Mouse (Mus musculus) heart, embryonic 10.5 days (tissue): ENCODE data around the gene Sigirr. TPM values are rescaled to one million over a fixed set of nuclear protein-coding genes. Genes with fewer than 3 reads are reported as not detected.

Source experiments
- DNase-seq: peaks from one replicate; pipeline ENCODE4 v3.0.0-alpha.2; 2017; ENCODE audit warnings: low spot score
- H3K27ac ChIP-seq: fragments of 300-500 bp; sonication (generic); 2 replicates; pipeline ENCODE4 v1.5.1; 2016; ENCODE audit warnings: mild to moderate bottlenecking
- H3K27me3 ChIP-seq: fragments of 300-500 bp; sonication (generic); 2 replicates; pipeline ENCODE4 v1.6.1; 2016; ENCODE audit warnings: mild to moderate bottlenecking; ENCODE audit not compliant: poor library complexity, insufficient read depth, severe bottlenecking
- H3K36me3 ChIP-seq: fragments of 300-500 bp; sonication (generic); 2 replicates; pipeline ENCODE4 v1.6.1; 2016; ENCODE audit warnings: mild to moderate bottlenecking, moderate library complexity
- H3K4me1 ChIP-seq: fragments of 300-500 bp; sonication (generic); 2 replicates; pipeline ENCODE4 v1.6.1; 2016; ENCODE audit warnings: mild to moderate bottlenecking
- H3K4me3 ChIP-seq: fragments of 300-500 bp; sonication (generic); 2 replicates; pipeline ENCODE4 v1.5.1; 2016; ENCODE audit warnings: mild to moderate bottlenecking, moderate library complexity
- H3K9me3 ChIP-seq: fragments of 300-500 bp; sonication (generic); 2 replicates; pipeline ENCODE4 v1.6.1; 2016; ENCODE audit warnings: mild to moderate bottlenecking, moderate library complexity
- WGBS: fragments of 180-500 bp; shearing (Covaris S2); methylation state at CpG from one replicate; pipeline ENCODE4 v1.1.7; 2016; 5-methylcytosine and 5-hydroxymethylcytosine counted together
- polyA plus RNA-seq: library from polyadenylated mRNA; unstranded; fragments of >200 nt; fragmentation: Nextera tagmentation; extraction: Ambion mirVana; gene quantifications from 2 replicates; pipeline ENCODE4 v1.2.1, GENCODE M21; 2016

The Sigirr gene
- polyA plus RNA-seq, 1 experiment from 2014 or later = 5.7 TPM

DNA sequence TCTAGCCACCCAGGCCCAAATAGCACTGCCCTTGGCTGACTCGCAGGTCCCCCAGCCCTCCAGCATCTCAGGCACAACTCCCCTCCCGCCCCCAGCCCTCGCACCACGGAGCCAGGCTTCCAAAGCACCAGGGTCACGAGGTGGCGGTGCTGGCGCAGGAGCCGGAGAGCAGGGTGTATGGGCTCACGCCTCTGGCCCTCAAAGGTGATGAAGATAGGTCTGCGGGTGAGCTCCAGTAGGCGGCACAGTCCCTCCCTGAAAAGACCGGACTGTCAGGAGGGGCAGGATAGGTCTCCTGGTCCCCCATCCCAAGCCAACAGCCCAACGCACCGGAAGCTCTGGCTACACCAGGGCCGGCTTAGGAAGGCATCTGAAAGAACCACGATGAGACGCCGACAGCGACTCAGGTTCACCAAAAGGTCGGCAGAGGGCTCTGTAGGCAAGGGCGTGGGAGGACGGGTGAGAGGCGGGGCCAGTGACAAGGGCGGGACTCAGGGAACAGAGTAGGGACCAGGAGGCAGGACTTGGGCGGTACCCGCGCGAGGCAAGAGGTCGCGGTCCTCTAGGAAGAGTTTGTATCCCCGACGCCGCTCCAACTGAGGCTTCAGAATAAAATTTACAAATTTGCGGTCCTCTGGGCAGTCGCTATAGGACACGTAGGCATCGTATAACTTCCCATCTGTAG lies 8.2 kb downstream of the Sigirr start:
- H3K36me3 ChIP-seq = no peaks in the 10 kb centered on the region

DNA sequence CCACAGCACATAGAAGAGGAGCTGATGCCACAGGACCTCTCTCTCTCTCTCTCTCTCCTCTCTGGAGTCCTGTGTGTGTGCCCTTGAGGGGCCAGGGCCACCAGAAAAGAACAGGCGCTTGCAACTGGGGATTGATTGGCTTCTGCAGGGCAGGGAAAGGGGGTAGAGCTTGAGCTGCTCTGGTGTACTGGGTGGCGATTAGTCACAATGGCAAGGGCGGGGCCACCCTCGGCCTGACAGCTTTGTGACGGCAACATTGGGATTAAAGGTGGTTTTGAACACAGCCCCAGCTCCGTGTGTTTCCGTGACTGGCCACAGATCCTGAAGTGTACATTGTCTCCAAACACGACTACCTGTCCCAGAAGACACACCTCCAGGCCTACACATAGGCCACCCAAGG lies 10.1 kb downstream of the Sigirr start:
- no peak overlapping the region for H3K27ac ChIP-seq
- H3K4me3 ChIP-seq = no peak overlapping the region
- 64% methylated on average over 8 of the region's 8 CpGs for WGBS
- H3K36me3 ChIP-seq = no peaks in the 10 kb centered on the region
- no peak for DNase-seq
- H3K4me1 ChIP-seq = peaks cover 33% of the 10 kb centered on the region
- H3K9me3 ChIP-seq = no peaks in the 10 kb centered on the region
- H3K27me3 ChIP-seq = peaks cover 84% of the 10 kb centered on the region

More for the DNA sequence above, 8.2 kb downstream of the Sigirr start:
- DNase-seq = peak; percentile 96
- 7% methylated on average over 37 of the region's 37 CpGs for WGBS
- Histone ChIP-seq H3K4me3 (peak overlapping the region; percentile 43), H3K4me1 (peaks cover 46% of the 10 kb centered on the region), H3K27me3 (peaks cover 93% of the 10 kb centered on the region), H3K27ac (0 out of 2 replicates have a peak overlapping the region, but pooled peaks have one; percentile 3), H3K9me3 (no peaks in the 10 kb centered on the region)

DNA sequence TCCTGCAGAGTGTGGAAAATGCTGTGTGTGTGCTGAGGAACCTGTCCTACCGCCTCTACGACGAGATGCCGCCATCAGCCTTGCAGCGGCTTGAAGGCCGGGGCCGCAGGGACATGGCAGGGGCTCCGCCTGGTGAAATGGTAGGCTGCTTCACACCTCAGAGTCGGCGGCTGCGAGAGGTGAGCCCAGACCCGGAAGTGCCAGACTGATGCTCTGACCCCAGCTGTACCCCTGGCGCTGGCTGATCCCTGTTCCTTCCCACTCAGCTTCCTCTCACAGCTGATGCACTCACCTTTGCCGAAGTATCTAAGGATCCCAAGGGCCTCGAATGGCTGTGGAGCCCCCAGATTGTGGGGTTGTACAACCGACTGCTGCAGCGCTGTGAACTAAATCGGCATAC lies 11.9 kb downstream of the Sigirr start:
- Histone ChIP-seq H3K4me3 (peak overlapping the region; percentile 44), H3K27me3 (peaks cover 72% of the 10 kb centered on the region), H3K9me3 (no peaks in the 10 kb centered on the region), H3K36me3 (no peaks in the 10 kb centered on the region), H3K4me1 (peaks cover 26% of the 10 kb centered on the region), H3K27ac (no peak overlapping the region)
- 10% methylated on average over 18 of the region's 18 CpGs for WGBS
- DNase-seq = no peak

DNA sequence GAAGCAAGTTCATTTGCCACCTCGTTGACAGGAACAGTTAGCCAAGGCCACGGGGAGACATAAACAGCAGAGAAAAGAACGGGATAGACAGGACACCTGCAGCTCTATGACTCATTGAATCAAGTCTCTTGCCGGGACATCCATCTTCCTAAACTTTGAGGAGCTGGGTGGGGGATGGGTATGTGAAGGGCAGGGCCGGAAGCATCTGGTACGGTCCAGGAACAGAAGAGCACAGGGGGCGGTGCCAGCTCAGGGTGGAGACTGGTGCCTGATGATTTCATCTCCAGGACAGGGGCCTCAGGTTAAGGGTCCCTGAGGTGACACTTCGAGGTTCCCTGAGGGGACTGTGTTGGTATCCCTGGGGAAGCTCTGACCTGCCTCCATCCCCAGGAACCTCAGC lies 12.5 kb downstream of the Sigirr start:
- Histone ChIP-seq H3K36me3 (no peaks in the 10 kb centered on the region), H3K4me3 (0 out of 2 replicates have a peak overlapping the region, but pooled peaks have one; percentile 44), H3K9me3 (no peaks in the 10 kb centered on the region), H3K27me3 (peaks cover 70% of the 10 kb centered on the region), H3K4me1 (peaks cover 26% of the 10 kb centered on the region), H3K27ac (no peak overlapping the region)
- no peak for DNase-seq
- 25% methylated on average over 8 of the region's 8 CpGs for WGBS

DNA sequence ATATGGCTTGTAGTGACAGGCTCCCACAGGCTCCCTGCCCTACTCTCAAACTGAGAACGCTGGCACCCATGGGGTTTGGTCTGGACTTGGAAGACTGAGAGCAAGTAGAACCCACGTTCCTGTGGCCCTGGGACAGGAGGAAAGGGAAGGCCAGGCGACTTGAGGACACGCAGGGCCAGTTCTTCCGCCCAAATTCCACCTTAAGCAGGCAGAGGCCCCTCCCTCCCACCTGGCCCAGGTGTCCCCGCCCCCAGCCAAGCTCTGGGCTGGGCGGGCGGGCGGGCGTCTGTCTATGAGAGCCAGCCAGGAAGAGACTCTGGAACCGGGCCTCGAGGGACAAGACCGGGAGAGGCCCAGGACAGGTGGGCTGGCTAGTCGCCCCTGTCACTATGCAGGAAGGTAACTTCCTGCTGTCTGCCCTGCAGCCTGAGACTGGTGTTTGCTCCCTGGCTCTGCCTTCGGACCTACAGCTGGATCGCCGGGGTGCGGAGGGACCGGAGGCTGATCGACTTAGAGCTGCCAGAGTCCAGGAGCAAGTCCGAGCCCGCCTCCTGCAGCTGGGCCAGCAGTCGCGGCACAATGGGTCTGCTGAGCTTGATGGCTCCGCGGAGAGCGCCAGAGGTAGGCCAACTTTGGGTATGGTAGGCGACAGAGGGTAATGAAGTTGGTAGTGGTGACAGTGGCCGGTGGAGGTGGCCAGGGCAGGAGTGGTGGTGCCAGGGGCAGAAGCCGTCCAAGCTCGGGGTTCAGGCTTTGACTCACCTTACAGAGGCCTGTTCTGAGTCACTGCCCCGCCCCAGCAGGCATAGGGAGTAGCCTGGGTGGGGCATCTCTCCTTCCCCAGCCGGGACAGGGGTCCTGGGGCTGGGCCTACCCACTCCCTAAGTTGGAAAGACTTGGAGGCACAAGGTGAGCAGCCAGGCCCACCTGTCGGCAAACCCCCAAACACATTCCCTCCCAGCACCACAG lies 20.6 kb downstream of the Sigirr start:
- peaks cover 87% of the 10 kb centered on the region for H3K27me3 ChIP-seq
- peak overlapping the region; percentile 57; the same call in 1 of the 2 replicates for H3K27ac ChIP-seq
- H3K4me1 ChIP-seq = peaks cover 5% of the 10 kb centered on the region; the same call in 1 of the 2 replicates
- H3K9me3 ChIP-seq = no peaks in the 10 kb centered on the region
- peak overlapping the region; percentile 36 for H3K4me3 ChIP-seq
- H3K36me3 ChIP-seq = no peaks in the 10 kb centered on the region
- 22% methylated on average over 34 of the region's 34 CpGs for WGBS
- DNase-seq = no peak

DNA sequence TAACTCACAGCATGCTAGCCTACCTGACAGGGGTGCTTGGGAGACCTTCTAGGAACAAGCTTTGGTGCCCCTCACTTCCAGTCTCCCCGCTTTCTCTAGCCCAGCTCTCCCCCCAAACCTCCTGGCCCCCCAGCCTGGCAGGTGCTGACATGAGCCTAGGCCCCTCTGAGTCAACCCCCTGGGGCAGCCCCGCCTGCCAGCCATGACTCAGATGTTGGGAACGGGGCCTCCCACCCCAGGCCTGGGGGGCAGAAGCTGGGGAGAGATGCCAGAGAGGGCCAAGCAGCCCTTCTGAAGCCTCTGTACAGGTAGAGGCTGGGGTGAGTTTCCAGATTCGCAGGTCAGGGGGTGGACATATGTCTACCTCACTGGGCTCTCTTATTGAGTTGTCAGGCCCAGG lies 21.5 kb downstream of the Sigirr start:
- Histone ChIP-seq H3K27me3 (peaks cover 89% of the 10 kb centered on the region), H3K27ac (0 out of 2 replicates have a peak overlapping the region, but pooled peaks have one; percentile 11), H3K36me3 (no peaks in the 10 kb centered on the region), H3K4me1 (peaks cover 5% of the 10 kb centered on the region; the same call in 1 of the 2 replicates), H3K4me3 (no peak overlapping the region), H3K9me3 (no peaks in the 10 kb centered on the region)
- no peak for DNase-seq
- 73% methylated on average over 4 of the region's 4 CpGs for WGBS

DNA sequence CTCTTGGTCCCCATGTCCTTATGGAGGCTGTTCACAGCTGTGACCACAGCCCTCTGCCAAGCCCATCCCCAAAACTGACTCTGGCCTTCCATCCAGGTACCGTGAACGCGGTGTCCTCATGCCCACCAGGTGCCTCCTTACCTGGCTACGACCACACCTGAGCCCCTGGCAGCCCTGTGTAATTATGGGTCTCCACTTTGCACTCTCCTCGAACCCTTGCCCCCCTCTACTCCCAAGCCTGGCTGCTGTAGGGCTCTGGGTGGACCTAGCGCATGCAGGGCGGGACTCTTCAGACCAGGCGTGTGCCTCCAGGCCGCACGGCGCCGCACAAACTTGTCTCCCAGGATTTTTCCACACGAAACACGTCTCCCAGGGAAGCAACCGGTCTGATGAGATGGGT lies 22.5 kb downstream of the Sigirr start, which contains the start of gene Pkp3:
Gene Pkp3, plus strand, starts transcription at position 378 of the 400 bp plus-strand sequence.
- peaks cover 91% of the 10 kb centered on the region for H3K27me3 ChIP-seq

DNA sequence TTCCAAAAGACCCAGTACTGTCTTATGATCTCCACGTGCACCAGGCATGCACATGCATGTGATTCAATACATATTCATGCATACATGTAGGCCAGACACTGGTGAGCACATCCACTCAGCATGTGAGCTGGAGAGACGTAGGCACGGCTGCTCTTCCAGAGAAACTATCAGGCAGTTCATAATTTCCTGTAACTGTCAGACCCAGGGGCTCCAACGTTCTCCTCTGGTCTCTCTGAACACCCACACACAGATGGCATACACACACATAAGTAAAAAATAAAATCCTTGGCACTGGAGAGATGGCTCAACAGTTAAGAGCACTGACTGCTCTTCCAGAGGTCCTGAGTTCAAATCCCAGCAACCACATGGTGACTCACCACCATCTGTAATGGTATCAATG lies 26.6 kb downstream of the Sigirr start:
- 81% methylated on average over 4 of the region's 4 CpGs for WGBS
- no peak overlapping the region for H3K27ac ChIP-seq
- peaks cover 87% of the 10 kb centered on the region for H3K27me3 ChIP-seq
- DNase-seq = no peak
- H3K36me3 ChIP-seq = no peaks in the 10 kb centered on the region
- H3K4me1 ChIP-seq = peaks cover 17% of the 10 kb centered on the region
- no peak overlapping the region for H3K4me3 ChIP-seq
- no peaks in the 10 kb centered on the region for H3K9me3 ChIP-seq

More for the DNA sequence above, 22.5 kb downstream of the Sigirr start, which contains the start of gene Pkp3:
- H3K4me1 ChIP-seq = peaks cover 4% of the 10 kb centered on the region; the same call in 1 of the 2 replicates
- no peaks in the 10 kb centered on the region for H3K9me3 ChIP-seq
- 0 out of 2 replicates have a peak within 1 kb of the TSS, but pooled peaks have one; percentile 11 for H3K27ac ChIP-seq
- no peak within 1 kb of the TSS for H3K4me3 ChIP-seq
- WGBS = 86% methylated on average over 15 of the region's 15 CpGs
- no peak for DNase-seq
- no peaks in the 10 kb centered on the region for H3K36me3 ChIP-seq

DNA sequence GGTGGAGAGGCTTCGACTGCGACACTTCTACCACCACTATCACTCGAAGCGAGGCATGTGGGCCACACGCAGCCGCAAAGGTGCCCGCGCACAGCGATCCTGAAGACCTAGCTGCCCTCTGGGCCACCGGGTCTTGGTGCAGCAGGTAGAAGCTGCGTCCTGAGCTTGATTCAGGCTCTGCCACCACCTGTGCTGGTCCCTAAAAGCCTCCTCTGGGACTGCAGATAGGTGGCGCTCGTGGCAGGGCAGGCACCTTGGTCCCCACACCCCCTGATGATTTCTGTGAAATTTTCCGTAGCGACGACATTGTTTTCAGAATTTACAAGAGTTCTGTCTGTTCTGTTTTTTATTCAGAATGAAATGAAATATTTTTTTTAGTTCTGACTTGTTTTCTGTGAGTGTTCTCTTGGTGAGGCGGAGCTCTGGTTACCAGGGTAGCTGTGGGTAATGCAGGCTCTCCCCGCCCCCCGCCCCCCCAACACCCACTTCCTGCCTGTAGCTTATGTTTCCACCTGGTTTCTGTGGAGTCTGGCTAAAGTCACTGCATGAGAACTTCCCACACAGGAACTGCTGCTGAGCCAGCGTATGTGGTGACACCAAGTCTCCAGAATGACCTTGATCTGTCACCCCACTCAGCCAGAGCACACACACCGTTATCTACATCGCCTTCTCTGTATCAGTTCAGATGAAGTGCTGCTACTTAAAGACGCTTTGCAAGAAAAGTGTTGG lies 28.2 kb downstream of the Sigirr start:
- 21% methylated on average over 23 of the region's 23 CpGs for WGBS
- Histone ChIP-seq H3K36me3 (no peaks in the 10 kb centered on the region; the same call in 1 of the 2 replicates), H3K9me3 (no peaks in the 10 kb centered on the region), H3K27ac (no peak overlapping the region), H3K27me3 (peaks cover 87% of the 10 kb centered on the region), H3K4me3 (peak overlapping the region; percentile 19; the same call in 1 of the 2 replicates), H3K4me1 (peaks cover 17% of the 10 kb centered on the region)
- DNase-seq = no peak

DNA sequence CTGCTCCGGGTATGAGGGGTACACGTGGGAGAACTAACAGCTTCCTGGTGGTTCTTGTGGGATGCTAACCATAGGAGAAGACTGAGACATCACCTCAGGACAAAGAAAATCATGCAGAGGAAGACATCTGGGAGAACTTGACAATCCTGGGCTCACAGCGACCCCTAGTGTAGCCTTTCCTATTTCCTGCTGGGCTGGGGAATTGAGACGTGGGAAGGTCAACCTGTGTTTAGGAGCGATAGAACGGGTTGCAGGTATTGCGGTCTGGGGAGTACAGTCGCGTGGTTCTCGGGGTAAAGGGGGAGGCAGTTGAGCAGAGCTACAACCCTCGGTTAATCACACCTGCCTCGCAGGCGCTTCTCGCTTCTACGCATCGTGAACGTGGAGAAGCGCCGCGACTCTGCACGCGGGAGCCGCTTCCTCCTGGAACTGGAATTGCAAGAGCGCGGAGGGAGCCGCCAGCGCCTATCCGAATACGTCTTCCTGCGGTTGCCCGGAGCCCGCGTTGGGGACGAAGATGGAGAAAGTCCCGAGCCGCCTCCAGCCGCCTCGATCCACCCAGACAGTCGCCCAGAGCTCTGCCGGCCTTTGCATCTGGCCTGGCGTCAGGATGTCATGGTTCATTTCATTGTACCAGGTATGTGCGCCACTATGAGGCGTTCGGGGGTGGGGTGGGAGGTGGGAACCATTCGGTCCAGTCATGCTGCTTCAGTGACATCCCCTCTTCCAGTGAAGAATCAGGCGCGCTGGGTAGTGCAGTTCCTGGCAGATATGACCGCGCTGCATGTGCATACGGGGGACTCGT lies 30.1 kb downstream of the Sigirr start:
- no peaks in the 10 kb centered on the region; the same call in 1 of the 2 replicates for H3K36me3 ChIP-seq
- peaks cover 17% of the 10 kb centered on the region for H3K4me1 ChIP-seq
- WGBS = 2% methylated on average over 51 of the region's 51 CpGs
- H3K27me3 ChIP-seq = peaks cover 87% of the 10 kb centered on the region
- H3K9me3 ChIP-seq = no peaks in the 10 kb centered on the region
- no peak overlapping the region for H3K27ac ChIP-seq
- no peak for DNase-seq
- peak overlapping the region; percentile 54 for H3K4me3 ChIP-seq

DNA sequence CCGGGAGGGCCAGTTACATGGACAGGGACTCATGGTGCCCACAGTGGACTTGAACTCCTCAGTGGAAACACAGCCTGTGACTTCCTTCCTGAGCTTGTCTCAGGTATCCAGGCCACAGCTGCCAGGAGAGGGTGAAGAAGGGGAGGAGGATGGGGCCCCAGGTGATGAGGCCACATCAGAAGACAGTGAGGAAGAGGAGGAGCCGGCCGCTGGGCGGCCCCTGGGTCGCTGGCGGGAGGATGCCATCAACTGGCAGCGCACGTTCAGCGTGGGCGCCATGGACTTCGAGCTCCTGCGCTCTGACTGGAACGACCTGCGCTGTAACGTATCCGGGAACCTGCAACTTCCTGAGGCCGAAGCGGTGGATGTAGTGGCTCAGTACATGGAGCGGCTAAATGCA lies 32.0 kb downstream of the Sigirr start:
- Histone ChIP-seq H3K27me3 (peaks cover 92% of the 10 kb centered on the region), H3K27ac (no peak overlapping the region), H3K4me1 (peaks cover 17% of the 10 kb centered on the region), H3K9me3 (no peaks in the 10 kb centered on the region), H3K4me3 (no peak overlapping the region), H3K36me3 (no peaks in the 10 kb centered on the region; the same call in 1 of the 2 replicates)
- DNase-seq = no peak
- 60% methylated on average over 19 of the region's 19 CpGs for WGBS
